Mouse (Mus musculus) T-helper 17 cell (primary cell): ENCODE data around the gene Sppl2b.

ENCODE experiments used
- in situ Hi-C, 2 experiments: fragments of 300-600 bp; cut with MboI, MseI; formaldehyde crosslinking; loops; 1 replicate in 1 of 2; 2 replicates in 1 of 2; pipeline ENCODE4 v1.15.1; 2025; ENCODE audit warnings: high pct_unique_total_duplicates in 2 of 2

Sppl2b gene

GRCm38 (mm10) chr10:80917779-80918434 lies 62.8 kb downstream of the Sppl2b start, which contains the start of gene Lmnb2:
Gene Lmnb2 (minus strand): TSS chr10:80918245.
- in situ Hi-C loops, result no loop called here
